Mouse (Mus musculus): ENCODE measurements around the gene Clic1.

GRCm38 (mm10) chr17:35021163-35021808 is 28.5 kb upstream of the Clic1 start:
- TF ChIP-seq CTCF (IDR thresholded peaks at IDR 0.05; ENCODE audit: low read depth): peak; percentile 99
- no peak for TF ChIP-seq EP300 (IDR thresholded peaks at IDR 0.05; ENCODE audit: low read depth)

All from liver, postnatal 0 days (tissue).